Comparison of ENCODE assay signal across 7 mouse cellular contexts in genomic region chr9:96437805-96438333, GRCm38 (mm10). TPM values are rescaled to one million over a fixed set of nuclear protein-coding genes. Genes with fewer than 3 reads are reported as not detected.
DNase-seq lines count a peak whose midpoint lies in the region; ATAC-seq lines count a peak whose summit lies in the region.

No protein-coding gene starts in this region.

- WGBS in hindbrain, embryonic 16.5 days, result 0% methylated on average over 25 of the region's 25 CpGs
- WGBS in limb, embryonic 11.5 days, result 1% methylated on average over 25 of the region's 25 CpGs
- under 1% methylated on average over 25 of the region's 25 CpGs for WGBS in midbrain, embryonic 10.5 days

- H3K4me3 ChIP-seq in hindbrain, embryonic 16.5 days (ENCODE audit: low read length), result peak overlapping the region; percentile 46
- H3K4me3 ChIP-seq in limb, embryonic 11.5 days (ENCODE audit: low read depth, low read length), result peak overlapping the region; percentile 37
- peak overlapping the region; percentile 57 for H3K4me3 ChIP-seq in midbrain, embryonic 10.5 days

- peaks cover 19% of the 10 kb centered on the region for H3K4me1 ChIP-seq in hindbrain, embryonic 16.5 days (ENCODE audit: control insufficient read depth, insufficient read depth, low read depth, low read length)
- peaks cover 13% of the 10 kb centered on the region for H3K4me1 ChIP-seq in limb, embryonic 11.5 days (ENCODE audit: control insufficient read depth, insufficient read depth, low read length)
- peaks cover 33% of the 10 kb centered on the region for H3K4me1 ChIP-seq in midbrain, embryonic 10.5 days

- H3K9ac ChIP-seq in hindbrain, embryonic 16.5 days (ENCODE audit: low read depth, low read length), result peak overlapping the region; percentile 68
- peak overlapping the region; percentile 68 for H3K9ac ChIP-seq in limb, embryonic 11.5 days (ENCODE audit: low read length)

- ATAC-seq in activated CD4-positive, CD25-positive, alpha-beta regulatory T cell, adult 4 months, result peak; percentile 81
- ATAC-seq in hindbrain, embryonic 16.5 days, result peak; percentile 77
- peak; percentile 62; the same call in 1 of the 2 replicates for ATAC-seq in limb, embryonic 11.5 days (ENCODE audit: insufficient number of reproducible peaks, low FRiP score, low TSS enrichment, low read depth)

- H3K4me2 ChIP-seq in hindbrain, embryonic 16.5 days (ENCODE audit: low read length), result peak overlapping the region; percentile 69
- peak overlapping the region; percentile 55 for H3K4me2 ChIP-seq in limb, embryonic 11.5 days (ENCODE audit: low read depth, severe bottlenecking)

- peak; percentile 31 for DNase-seq in cerebellum, adult 9-11 months
- peak; percentile 56 for DNase-seq in gastrocnemius, postnatal 10 days
- peak; percentile 70 for DNase-seq in limb, embryonic 11.5 days (ENCODE audit: low spot score)
- DNase-seq in midbrain, embryonic 10.5 days (ENCODE audit: low spot score), result peak; percentile 71
- peak; percentile 21 for DNase-seq in spleen, adult 12 weeks (ENCODE audit: low spot score)

- no peaks in the 10 kb centered on the region for H3K9me3 ChIP-seq in hindbrain, embryonic 16.5 days (ENCODE audit: control insufficient read depth, low read length)
- no peaks in the 10 kb centered on the region for H3K9me3 ChIP-seq in limb, embryonic 11.5 days (ENCODE audit: control insufficient read depth, low read length)
- H3K9me3 ChIP-seq in midbrain, embryonic 10.5 days (replicated peaks), result no peaks in the 10 kb centered on the region

- H3K36me3 ChIP-seq in hindbrain, embryonic 16.5 days (ENCODE audit: control insufficient read depth, insufficient read depth, low read length), result no peaks in the 10 kb centered on the region
- no peaks in the 10 kb centered on the region for H3K36me3 ChIP-seq in limb, embryonic 11.5 days (ENCODE audit: control insufficient read depth, insufficient read depth, low read length)
- no peaks in the 10 kb centered on the region for H3K36me3 ChIP-seq in midbrain, embryonic 10.5 days

- H3K27ac ChIP-seq in hindbrain, embryonic 16.5 days (ENCODE audit: low read depth, low read length), result peak overlapping the region; percentile 73
- H3K27ac ChIP-seq in limb, embryonic 11.5 days (replicated peaks; ENCODE audit: low read depth, low read length), result no peak overlapping the region
- peak overlapping the region; percentile 79 for H3K27ac ChIP-seq in midbrain, embryonic 10.5 days (replicated peaks)

- no peaks in the 10 kb centered on the region for H3K27me3 ChIP-seq in hindbrain, embryonic 16.5 days (replicated peaks; ENCODE audit: control insufficient read depth, insufficient read depth, low read length)
- peaks cover 5% of the 10 kb centered on the region; the same call in 1 of the 2 replicates for H3K27me3 ChIP-seq in limb, embryonic 11.5 days (ENCODE audit: control insufficient read depth, insufficient read depth, low read length)
- peaks cover 68% of the 10 kb centered on the region for H3K27me3 ChIP-seq in midbrain, embryonic 10.5 days (ENCODE audit: low read depth, poor library complexity, severe bottlenecking)

RNA-seq across cellular contexts. Expression of gene Rnf7, which starts 40.6 kb away (rescaled TPM):
- polyA plus RNA-seq in activated CD4-positive, CD25-positive, alpha-beta regulatory T cell, adult 4 months (2017; shearing (Covaris generic)), result 100 to 1,000 TPM; 116 to 130 TPM
- total RNA-seq in gastrocnemius, postnatal 10 days (2021), result 10 to 100 TPM; 75.8 to 85.4 TPM
- polyA plus RNA-seq in hindbrain, embryonic 16.5 days (2015; fragmentation: Nextera tagmentation; extraction: Ambion mirVana), result 209 TPM in 2 replicates
- polyA plus RNA-seq in limb, embryonic 11.5 days (2014; fragmentation: Nextera tagmentation; extraction: Ambion mirVana), result 275 and 276 TPM in 2 replicates
- 280 and 283 TPM in 2 replicates for polyA plus RNA-seq in midbrain, embryonic 10.5 days (2016; fragmentation: Nextera tagmentation; extraction: Ambion mirVana)

Comparison
In these comparisons a context has a peak if more than half of its experiments do, and no peak if none do; other contexts are left out.
1. DNase-seq: peak in every context shown above with its lines; median percentile 71 in midbrain, embryonic 10.5 days; 70 in limb, embryonic 11.5 days; 56 in gastrocnemius, postnatal 10 days; 31 in cerebellum, adult 9-11 months; 21 in spleen, adult 12 weeks.